In genomic region chr2:145794318-145794954, GRCm38 (mm10) we compare ENCODE assay signal across 7 mouse cellular contexts.
DNase-seq lines count a peak whose midpoint lies in the region; ATAC-seq lines count a peak whose summit lies in the region.

No protein-coding gene starts in this region.

- ATAC-seq in CD4-positive, CD25-positive, alpha-beta regulatory T cell, adult 4 months = peak; percentile 85

- DNase-seq in R1 (ENCODE audit: low read depth, low spot score) = peak; percentile 80
- peak; percentile 73 for DNase-seq in embryo, embryonic 10.5 days (ENCODE audit: low spot score)
- DNase-seq in heart, adult 9 months (ENCODE audit: low spot score in 2 of 2) = peak; percentile 44 to 68
- DNase-seq in layer of hippocampus, adult 18-20 months (ENCODE audit: low spot score in 2 of 2) = peak; percentile 28 to 78
- peak; percentile 75 for DNase-seq in lung, postnatal 14 days
- DNase-seq in right cerebral cortex, postnatal 10 days (ENCODE audit: low spot score in 2 of 2) = peak; percentile 65 to 75

Comparison
In these comparisons a context has a peak if more than half of its experiments do, and no peak if none do; other contexts are left out.
1. Peak in every context shown above with its lines: DNase-seq and ATAC-seq.